Mouse (Mus musculus) forebrain, embryonic 14.5 days (tissue): ENCODE measurements around the gene Ighmbp2. TPM values are rescaled to one million over a fixed set of nuclear protein-coding genes. Genes with fewer than 3 reads are reported as not detected.
"Not testable (repeated sequence)": the region's sequence is repeated elsewhere in the genome, so short reads cannot be mapped to it uniquely, and the experiment has no call there.

Experiments used
- ATAC-seq: fragments of 200-750 bp; cut with Nextera tagmentation; 2 replicates; pipeline ENCODE4 v1.8.0; 2017; ENCODE audit warnings: mild to moderate bottlenecking, moderate library complexity
- DNase-seq: peaks from one replicate; pipeline ENCODE4 v3.0.0-alpha.2; 2015; ENCODE audit warnings: low spot score
- H3K27ac ChIP-seq: fragments of 300-500 bp; sonication (generic); 2 replicates; pipeline ENCODE4 v1.5.1; 2014; ENCODE audit warnings: low read depth, mild to moderate bottlenecking, control low read depth, low read length, moderate library complexity
- H3K27me3 ChIP-seq: fragments of 300-500 bp; sonication (generic); replicated peaks from 2 replicates; pipeline ENCODE4 v1.6.1; 2014; ENCODE audit warnings: low read length, control low read depth, mixed read lengths; ENCODE audit not compliant: control insufficient read depth, insufficient read depth
- H3K36me3 ChIP-seq: fragments of 300-500 bp; sonication (generic); 2 replicates; pipeline ENCODE4 v1.6.1; 2014; ENCODE audit warnings: low read length, control low read depth; ENCODE audit not compliant: control insufficient read depth, insufficient read depth
- H3K4me1 ChIP-seq: fragments of 300-500 bp; sonication (generic); 2 replicates; pipeline ENCODE4 v1.6.1; 2014; ENCODE audit warnings: antibody characterized with exemption, low read length, control low read depth; ENCODE audit not compliant: control insufficient read depth, insufficient read depth
- H3K4me2 ChIP-seq: fragments of 300-500 bp; sonication (generic); 2 replicates; pipeline ENCODE4 v1.6.1; 2014; ENCODE audit warnings: mild to moderate bottlenecking, control low read depth, low read length
- H3K4me3 ChIP-seq: fragments of 300-500 bp; sonication (generic); 2 replicates; pipeline ENCODE4 v1.5.1; 2014; ENCODE audit warnings: low read depth, low read length, control low read depth
- H3K9ac ChIP-seq: fragments of 300-500 bp; sonication (generic); 2 replicates; pipeline ENCODE4 v1.6.1; 2014; ENCODE audit warnings: mild to moderate bottlenecking, low read length, control low read depth, moderate library complexity
- H3K9me3 ChIP-seq: fragments of 300-500 bp; sonication (generic); replicated peaks from 2 replicates; pipeline ENCODE4 v1.6.1; 2016; ENCODE audit warnings: low read length, control low read depth, mixed read lengths; ENCODE audit not compliant: control insufficient read depth
- WGBS: fragments of 180-500 bp; shearing (Covaris S2); extraction: QIAGEN DNeasy Blood & Tissue Kit; methylation state at CpG from one replicate; pipeline ENCODE4 v1.1.7; 2014; 5-methylcytosine and 5-hydroxymethylcytosine counted together
- microRNA-seq: library from miRNA; unstranded; fragments of <30 nt; microRNA quantifications from one replicate; pipeline ENCODE4, GENCODE M21; 2016
- polyA plus RNA-seq: library from polyadenylated mRNA; unstranded; fragments of >200 nt; fragmentation: Nextera tagmentation; extraction: Ambion mirVana; gene quantifications from 2 replicates; pipeline ENCODE4 v1.2.1, GENCODE M21; 2014

Gene Ighmbp2
- polyA plus RNA-seq, 1 experiment from 2014 or later = 7.0 TPM

- DNase-seq (no peak), ATAC-seq (no peak)
- H3K9ac ChIP-seq = no peak overlapping the region
- H3K27ac ChIP-seq = no peak overlapping the region
- H3K27me3 ChIP-seq = no peaks in the 10 kb centered on the region
- H3K36me3 ChIP-seq = peaks cover 58% of the 10 kb centered on the region
- H3K4me1 ChIP-seq = no peaks in the 10 kb centered on the region
- H3K4me2 ChIP-seq = no peak overlapping the region
- no peaks in the 10 kb centered on the region for H3K9me3 ChIP-seq
- WGBS = 99% methylated on average over 3 of the region's 3 CpGs
- no peak overlapping the region for H3K4me3 ChIP-seq
These were observed 22.2 kb downstream of the Ighmbp2 start for GRCm38 (mm10) chr19:3260591-3260990.

GRCm38 (mm10) chr19:3260016-3260415 lies 22.8 kb downstream of the Ighmbp2 start:
- peaks cover 52% of the 10 kb centered on the region for H3K36me3 ChIP-seq
- no peaks in the 10 kb centered on the region for H3K4me1 ChIP-seq
- H3K27ac ChIP-seq = no peak overlapping the region
- 95% methylated on average over 8 of the region's 8 CpGs for WGBS
- H3K4me3 ChIP-seq = no peak overlapping the region
- H3K27me3 ChIP-seq = no peaks in the 10 kb centered on the region
- ATAC-seq (no peak), DNase-seq (no peak)
- no peak overlapping the region for H3K4me2 ChIP-seq
- no peaks in the 10 kb centered on the region for H3K9me3 ChIP-seq
- no peak overlapping the region for H3K9ac ChIP-seq

GRCm38 (mm10) chr19:3225261-3225660 lies 57.6 kb downstream of the Ighmbp2 start:
- ATAC-seq, H3K9me3 ChIP-seq, H3K4me2 ChIP-seq, DNase-seq, H3K27me3 ChIP-seq, H3K4me1 ChIP-seq, H3K27ac ChIP-seq, H3K36me3 ChIP-seq, H3K9ac ChIP-seq, H3K4me3 ChIP-seq: not testable (repeated sequence)
- 79% methylated on average over 3 of the region's 6 CpGs for WGBS

GRCm38 (mm10) chr19:3214937-3215336 lies 67.9 kb downstream of the Ighmbp2 start:
- not testable (repeated sequence) for H3K27ac ChIP-seq, H3K4me1 ChIP-seq, ATAC-seq, DNase-seq, H3K27me3 ChIP-seq, H3K4me3 ChIP-seq, H3K9ac ChIP-seq, H3K36me3 ChIP-seq, H3K4me2 ChIP-seq, H3K9me3 ChIP-seq
- 85% methylated on average over 1 of the region's 1 CpGs for WGBS

Small RNAs within 50 kb of the gene (microRNA-seq; reads per million reads assigned to microRNA genes)
- gene Mir6984 = 0.53 reads per million

Other genes with a start within 250 kb of the Ighmbp2 start
- 112 and 128 TPM in 2 replicates for gene Mrpl21, start 116 bp downstream of the Ighmbp2 start, polyA plus RNA-seq
- 14.5 and 15.1 TPM in 2 replicates for gene Cpt1a, start 39.3 kb upstream of the Ighmbp2 start, polyA plus RNA-seq
- gene Tesmin, start 105.8 kb upstream of the Ighmbp2 start, polyA plus RNA-seq = 0.16 and 0.42 TPM in 2 replicates
- 5.6 and 6.6 TPM in 2 replicates for gene Gal, start 131.5 kb upstream of the Ighmbp2 start, polyA plus RNA-seq